Mouse (Mus musculus) adrenal gland, adult 8-10 months (tissue): ENCODE data around the gene R3hdm2. TPM values are rescaled to one million over a fixed set of nuclear protein-coding genes. Genes with fewer than 3 reads are reported as not detected.

Source experiments
- DNase-seq: peaks from one replicate; pipeline ENCODE4 v3.0.0; 2022
- total RNA-seq, 4 experiments: library from RNA; stranded (reverse); gene quantifications; 2 replicates each; pipeline ENCODE4 v1.2.4; 2022

The R3hdm2 gene
- total RNA-seq, 4 experiments from 2014 or later, result 116 to 158 (median 131) TPM

GRCm38 (mm10) chr10:127496156-127496555 is 116.0 kb downstream of the R3hdm2 start:
- DNase-seq, result no peak

DNA sequence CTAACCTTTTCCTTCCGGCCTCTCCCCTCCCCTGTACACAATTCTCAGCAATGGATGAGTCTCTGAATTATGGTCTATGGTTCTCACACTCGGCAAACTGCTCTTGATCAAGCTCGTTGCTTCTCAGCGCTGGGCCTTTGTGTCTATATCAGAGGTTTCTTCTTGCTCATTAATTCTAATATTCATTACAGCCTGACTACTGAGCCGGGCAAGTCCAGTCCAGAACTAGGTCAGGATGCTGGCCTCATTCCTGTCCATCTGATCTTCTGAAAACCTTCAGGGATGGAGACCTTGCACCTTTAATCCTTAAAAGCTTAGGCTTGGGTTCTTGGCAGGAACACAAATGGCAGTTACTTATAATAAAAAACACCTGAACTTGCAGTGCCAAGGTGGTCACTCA is 119.4 kb downstream of the R3hdm2 start:
- DNase-seq, result no peak

DNA sequence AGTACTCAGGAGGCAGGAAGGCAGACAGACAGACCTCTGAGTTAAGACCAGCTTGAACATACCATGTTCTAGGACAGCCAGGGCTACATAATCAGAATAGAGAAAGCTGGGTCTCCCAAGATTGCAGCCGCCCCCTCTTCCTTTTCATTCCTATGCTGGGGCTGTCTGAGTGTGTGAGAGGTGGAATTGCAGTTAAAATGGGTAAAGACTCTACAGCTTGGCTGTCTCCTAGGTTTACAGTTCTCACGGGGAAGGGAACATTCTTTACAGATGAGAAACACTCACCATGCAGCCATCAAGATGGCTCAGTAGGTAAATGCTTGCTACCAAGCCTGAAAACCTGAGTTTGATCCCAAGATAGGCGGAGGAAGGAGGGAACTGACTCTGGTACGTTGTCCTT is 119.9 kb downstream of the R3hdm2 start:
- DNase-seq, result no peak

DNA sequence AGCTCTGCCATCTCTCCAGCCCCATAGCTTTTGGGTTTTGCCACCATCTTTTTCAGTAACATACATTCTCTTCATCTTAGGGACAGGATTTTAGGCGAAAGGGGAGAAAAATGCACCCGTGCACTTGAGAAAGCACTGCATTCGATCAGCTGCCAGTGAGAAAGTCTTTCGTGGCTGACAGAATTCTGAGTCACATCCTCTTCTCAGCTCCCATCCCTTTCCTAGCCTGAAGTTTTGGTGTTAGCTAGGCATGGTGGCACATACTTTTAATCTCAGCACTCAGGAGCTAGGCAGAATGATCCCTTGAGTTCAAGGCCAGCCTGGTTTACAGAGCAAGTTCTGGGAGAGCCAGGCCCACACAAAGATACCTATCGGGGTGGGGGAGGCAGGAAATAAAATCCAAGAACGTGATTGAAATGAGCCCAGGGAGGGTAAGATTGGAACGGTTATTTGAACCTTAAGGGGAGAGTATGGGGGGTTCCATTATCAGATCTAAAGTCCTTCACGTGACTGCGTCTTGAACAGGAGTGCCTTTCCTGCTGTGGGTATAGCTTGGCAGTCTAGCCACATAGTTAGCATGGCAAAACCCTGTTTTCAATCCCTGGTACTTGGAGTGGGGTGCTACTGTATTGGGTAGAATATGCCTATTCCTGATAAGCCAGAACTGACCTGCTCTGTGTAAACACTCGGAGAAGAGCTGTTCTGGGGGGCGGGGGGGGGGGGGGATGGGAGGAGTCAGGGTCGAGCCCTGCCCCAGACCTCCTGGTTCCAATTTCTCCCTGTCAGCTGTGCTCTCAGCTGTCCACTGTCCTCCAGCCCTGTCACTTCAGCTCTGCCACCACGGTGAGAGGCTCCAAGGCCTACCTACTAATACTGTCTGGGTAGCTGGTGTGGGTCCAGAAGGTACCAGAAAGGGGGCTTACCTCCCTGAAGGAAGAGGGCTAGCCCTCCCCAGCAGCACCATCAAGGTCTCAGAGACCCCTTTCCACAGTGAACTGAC is 121.1 kb downstream of the R3hdm2 start, which contains the start of gene Stac3:
Gene Stac3, plus strand, starts transcription at position 793 of the 1,000 bp plus-strand sequence.
- DNase-seq, result no peak

DNA sequence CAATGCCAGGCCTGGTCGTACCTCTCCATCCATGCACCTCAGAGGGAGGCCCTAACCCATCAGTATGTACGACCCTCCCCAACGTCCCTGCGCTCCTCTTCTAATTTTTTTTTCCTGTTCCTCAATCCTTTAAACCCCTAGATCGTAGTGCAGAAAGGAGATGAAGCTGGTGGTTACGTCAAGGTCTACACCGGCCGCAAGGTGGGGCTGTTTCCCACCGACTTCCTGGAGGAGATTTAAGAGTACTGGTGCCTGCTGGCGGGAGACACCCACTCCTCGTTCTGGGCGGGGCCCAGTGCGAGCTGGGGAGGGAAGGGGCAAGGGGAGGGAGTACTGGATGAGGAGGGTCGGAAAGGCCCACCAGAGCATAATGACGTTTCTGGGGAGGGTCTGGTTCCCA is 128.1 kb downstream of the R3hdm2 start:
- no peak for DNase-seq

DNA sequence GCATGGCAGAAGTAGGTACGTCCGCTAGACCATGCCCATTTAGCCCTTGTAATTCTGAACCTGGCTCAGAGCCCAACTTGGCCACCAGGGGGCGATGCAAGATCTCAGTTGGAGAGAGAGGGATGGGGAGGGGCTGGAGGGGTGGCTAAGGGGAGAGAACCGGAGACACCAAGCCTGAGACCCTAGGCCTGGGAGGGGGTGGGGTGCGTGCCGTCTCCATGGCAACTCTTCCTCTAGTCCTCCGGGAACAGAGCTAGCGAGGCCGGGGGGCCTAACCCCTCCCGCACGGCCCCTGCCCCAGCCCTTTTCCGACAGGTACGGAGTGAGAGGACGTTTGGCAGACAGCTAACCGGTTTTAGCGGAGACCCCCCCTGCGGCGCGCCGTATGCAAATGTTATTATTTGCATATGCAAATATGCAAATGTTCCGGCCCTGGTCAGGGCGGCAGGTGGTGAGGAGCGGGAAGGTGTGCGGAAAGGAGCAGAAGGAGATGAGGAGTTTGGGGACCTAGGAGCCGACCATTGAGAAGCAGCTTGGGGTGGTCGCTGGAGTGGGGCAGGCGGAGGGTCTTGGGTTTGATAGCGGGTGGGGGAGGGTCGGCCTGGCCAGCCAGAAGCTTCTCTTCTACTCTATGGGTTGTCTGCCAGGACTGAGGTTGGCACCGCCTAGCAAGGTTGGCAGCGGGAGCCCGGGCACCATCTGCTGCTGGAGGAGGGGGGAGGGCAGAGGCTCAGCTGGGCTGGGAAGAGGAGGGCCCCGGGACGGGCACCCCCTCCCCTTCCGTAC is 129.1 kb downstream of the R3hdm2 start:
- peak; percentile 65 for DNase-seq

DNA sequence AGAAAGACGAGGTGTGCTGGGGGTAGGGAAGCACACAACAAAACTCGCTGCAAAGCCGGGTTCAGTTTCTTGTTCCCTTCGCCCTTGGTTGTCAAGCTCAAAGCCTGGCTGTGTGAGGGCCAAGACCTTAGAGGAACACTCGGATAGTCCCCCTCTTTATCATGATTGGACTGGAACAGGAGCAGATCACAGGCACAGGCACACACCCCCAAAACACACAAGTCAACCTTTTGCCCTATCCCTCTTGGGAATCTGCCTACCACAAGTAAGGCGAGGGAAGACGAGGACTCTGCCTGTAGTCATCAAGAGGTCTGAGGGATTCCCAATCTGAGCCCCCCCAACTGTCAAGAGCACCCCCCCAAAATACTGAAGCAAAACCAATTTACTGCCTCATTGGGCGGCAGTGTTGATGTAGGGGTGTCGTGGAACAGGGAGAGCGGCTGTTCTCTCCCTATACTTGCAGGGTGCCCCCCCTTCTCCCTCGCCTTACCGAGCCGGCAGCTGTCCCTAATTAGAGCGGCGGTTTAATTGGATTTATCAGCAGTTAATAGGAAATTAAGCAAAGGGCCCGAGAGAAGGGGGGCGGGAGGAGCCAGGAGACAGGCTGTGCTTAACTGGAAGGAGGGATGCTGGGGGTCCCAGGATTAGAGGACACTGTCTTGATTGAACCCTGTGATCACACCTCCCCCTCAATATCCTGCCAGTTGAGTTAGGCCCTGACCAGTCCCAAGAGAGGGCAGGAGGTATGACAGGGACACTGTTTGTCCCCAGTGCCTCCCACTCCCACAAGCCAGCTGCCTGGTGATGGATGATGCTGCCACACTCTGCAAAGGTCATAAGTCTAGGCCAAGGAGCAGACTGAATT is 129.9 kb downstream of the R3hdm2 start:
- DNase-seq, result no peak

DNA sequence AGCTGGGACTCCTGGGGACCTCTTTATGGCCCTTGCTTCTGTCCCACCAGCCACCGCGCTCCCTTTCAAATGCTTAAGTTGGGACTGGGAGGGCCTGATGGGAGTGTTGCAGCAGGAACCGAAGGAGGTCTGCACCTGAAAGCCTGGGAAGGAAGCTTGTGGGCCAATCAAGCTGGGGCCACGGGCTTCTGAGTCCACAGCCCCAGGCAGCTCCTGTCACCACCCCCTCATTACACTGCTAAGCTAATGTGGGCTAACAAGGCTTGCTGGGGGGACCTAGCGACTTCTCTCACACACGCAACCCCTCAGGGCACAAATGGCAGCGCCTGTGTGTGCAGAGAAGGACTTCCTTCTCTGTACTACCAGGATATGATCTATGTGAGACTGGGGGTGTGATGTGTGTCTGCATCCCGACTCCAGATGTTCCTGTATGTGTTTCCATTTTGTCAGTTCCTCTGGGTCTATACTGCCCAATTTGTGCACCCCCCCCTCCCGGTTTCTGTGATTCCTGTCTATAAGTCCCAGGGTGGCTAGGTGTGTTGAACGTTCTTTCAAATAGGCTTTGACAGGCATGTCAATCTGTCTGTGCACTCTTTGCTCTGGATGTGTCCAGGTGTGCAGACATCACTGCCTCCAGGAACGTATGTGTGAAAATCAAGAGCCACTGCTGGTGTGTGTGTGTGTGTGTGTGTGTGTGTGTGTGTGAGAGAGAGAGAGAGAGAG is 130.9 kb downstream of the R3hdm2 start:
- no peak for DNase-seq

DNA sequence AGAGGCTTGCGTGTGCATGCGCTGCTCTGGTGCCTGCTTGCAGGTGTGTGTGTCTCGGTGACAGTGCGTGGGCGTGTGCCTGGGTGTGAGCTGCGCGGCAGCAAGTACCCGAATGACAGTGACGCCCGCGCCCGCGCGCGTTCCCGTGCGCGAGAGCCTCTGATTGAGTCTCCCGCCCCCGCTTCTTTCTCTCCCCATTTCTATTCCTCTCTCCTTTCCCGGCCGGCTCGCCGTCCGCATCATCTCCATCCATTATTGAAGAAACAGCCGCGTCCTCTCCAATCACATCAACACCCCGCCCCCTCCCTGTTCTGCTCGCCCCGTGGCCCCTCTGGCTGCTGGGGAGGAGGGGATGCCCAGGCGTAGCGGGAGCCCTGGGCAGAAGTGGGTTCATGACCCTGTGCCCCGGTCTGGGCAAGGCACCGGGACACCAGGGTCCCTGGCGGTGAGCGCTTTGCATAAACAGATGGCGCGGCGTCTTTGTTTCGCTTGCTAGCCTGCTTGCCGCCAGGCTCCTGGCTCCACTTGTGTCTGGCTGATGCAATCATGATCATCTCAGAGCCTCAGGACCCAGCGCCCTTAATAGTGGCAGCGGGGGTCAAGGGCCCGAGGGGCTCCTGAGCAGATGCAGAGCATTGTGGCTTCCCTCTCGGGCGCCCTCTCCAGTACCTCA is 131.6 kb downstream of the R3hdm2 start:
- DNase-seq, result no peak

DNA sequence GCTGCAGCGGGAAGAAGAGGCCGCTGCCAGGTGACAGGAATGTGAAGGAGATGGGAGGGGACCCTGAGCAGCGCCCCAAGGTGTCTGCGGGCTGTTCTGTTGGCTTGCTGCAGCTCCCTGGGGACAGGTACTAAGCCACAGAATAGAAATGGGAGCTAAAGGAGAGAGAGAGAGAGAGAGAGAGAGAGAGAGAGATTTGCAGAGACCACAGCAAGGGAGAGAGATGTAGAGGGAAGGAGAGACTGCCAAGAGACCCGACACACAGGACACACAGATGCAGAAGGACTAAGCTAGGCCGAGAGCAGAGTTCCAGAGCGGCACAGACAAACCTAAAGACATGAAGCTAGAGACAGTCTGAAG is 132.2 kb downstream of the R3hdm2 start:
- DNase-seq, result no peak

GRCm38 (mm10) chr10:127512813-127513212 is 132.7 kb downstream of the R3hdm2 start:
- DNase-seq, result peak; percentile 84

DNA sequence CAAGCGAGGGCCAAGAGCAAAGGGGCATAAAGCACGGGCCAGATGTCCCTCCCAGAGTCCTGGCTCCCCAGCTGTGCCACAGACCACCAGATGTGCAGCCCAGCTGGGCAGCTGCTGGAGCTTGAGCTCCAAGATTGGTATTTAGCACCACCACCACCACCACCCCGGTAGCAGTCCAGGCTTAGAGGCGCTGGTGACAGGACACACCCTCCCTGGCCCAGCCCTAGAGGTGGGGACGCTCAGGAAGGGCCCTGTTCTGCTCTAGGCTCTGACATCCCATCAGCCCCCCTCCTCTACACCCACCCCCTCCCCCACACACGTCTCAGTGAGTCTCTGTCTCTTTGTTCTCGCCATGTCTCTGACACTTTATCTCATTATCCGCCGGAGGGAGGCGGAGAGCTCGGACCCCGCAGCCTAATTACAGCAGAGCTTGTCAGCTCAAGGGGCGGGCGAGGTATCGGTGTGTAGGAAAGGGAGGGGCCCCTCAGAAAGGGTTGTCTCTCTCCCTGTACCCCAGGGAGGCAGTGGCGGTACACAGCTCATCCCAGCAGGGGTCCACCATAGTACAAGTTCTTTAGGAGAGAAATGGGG is 133.5 kb downstream of the R3hdm2 start:
- no peak for DNase-seq

DNA sequence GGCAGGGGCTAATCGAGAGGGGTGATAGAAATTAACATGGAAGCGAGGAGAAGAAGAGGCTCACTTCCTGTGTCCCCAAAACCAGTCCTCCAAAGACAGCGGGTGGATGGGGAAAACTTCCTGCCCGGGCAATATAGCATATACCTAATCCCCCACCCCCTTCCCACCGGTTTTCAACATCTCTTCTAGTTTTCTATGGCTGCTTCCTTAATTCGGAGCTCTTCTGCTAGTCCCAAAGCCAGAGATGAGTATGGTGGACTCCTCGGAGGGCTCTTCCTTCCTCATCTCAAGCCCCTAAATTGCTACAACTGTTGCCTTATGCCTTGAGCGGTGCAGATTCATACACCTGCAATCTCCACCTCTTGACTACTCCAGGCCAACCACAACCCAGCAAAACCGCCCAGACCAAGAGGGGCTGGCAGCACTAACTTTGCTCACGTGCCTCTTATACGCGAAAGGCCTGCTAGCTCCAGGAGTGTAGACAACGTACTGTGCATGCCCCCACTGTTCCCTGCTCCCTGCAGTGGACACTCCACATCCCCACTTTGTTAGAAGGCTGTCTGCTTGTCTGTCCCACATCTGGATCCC is 134.1 kb downstream of the R3hdm2 start:
- no peak for DNase-seq

DNA sequence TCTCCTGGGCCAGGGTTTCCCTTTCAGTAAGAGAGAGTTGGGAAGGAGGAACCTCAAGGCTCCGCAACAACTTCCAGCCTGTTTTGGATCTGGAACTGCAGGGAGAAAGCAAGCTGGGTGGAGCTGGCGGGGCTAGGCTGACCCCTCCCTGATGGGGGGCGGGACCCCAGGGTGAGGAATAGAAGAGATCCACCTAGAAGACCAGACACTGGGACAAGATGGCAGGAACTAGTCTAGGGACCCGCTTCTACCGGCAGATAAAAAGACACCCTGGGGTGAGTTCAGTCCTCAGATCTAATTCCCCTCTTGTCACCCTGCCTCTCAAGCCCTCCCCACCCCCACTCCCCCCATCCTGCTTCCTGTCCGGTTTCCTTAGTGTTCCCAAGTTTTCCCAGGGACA is 134.6 kb downstream of the R3hdm2 start, which contains the start of gene Ndufa4l2:
Gene Ndufa4l2, plus strand, starts transcription at position 204 of the 400 bp plus-strand sequence.
- DNase-seq, result no peak

GRCm38 (mm10) chr10:127515271-127515982 is 135.3 kb downstream of the R3hdm2 start:
- no peak for DNase-seq

DNA sequence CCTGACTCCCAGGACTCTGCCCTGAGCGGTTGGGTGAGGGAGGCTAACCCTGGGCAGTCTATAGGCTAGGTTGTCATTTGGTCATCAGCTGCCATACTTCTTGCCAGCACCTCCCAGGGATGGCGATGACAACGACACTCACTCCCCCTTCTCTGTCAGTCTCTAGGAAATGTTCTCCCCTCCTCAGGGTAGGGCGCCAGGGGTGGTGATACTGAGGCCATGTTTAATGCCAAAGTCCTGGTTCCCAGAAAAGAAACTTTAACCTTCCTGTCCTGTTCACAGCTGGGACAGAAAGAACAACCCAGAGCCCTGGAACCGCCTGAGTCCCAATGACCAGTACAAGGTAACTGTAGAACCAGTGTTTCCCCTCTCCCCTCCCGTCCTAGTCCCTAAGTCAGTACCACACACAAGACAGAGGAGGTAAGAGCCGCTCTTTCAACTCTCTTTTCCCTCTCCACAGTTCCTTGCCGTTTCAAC is 135.9 kb downstream of the R3hdm2 start:
- no peak for DNase-seq

DNA sequence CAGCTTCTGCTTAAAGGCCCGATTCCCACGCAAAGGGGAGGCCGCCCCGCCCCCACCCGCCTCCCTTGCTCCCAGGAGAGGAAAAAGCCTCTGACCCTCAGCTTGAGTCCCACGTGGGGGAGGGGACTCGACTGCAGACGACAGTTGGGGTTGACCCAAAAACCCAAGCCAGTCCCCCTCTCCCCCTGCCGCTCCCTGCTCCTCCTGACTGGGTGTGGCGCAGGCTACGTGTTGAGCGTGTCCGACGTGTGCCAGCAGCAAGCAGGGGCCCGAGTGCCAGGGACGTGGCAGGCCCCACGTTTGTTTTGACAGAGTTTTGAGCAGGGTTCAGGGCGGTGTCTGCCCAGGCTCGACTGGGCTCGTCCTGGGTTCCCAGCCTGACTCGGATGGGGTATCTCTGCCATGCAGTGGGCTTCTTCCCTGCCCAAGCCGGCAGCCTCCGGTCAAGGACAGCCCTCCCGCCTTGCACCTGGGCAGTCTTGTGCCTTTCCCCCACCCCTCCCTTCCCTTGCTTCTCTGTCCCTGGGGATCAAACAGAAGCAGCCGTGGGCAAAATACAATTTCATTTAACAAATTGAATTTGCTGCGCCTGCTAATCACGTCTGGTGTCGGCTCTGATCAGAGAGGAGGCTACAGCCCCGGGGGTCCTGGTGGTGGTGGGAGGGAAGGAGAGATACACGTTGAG is 136.6 kb downstream of the R3hdm2 start:
- no peak for DNase-seq

GRCm38 (mm10) chr10:127517941-127518340 is 137.8 kb downstream of the R3hdm2 start:
- no peak for DNase-seq
